Mouse (Mus musculus) neural tube, embryonic 13.5 days (tissue): Measurements from ENCODE around the gene Mipep. TPM values are rescaled to one million over a fixed set of nuclear protein-coding genes. Genes with fewer than 3 reads are reported as not detected.

Source experiments
- ATAC-seq: fragments of 200-750 bp; cut with Nextera tagmentation; 2 replicates; pipeline ENCODE4 v1.8.0; 2017; ENCODE audit warnings: low read depth, mild to moderate bottlenecking, moderate TSS enrichment, moderate library complexity
- H3K27ac ChIP-seq: fragments of 300-500 bp; sonication (generic); replicated peaks from 2 replicates; pipeline ENCODE4 v1.5.1; 2015; ENCODE audit warnings: moderate library complexity, mild to moderate bottlenecking, inconsistent platforms
- H3K27me3 ChIP-seq: fragments of 300-500 bp; sonication (generic); 2 replicates; pipeline ENCODE4 v1.6.1; 2015; ENCODE audit warnings: mild to moderate bottlenecking, inconsistent platforms
- H3K36me3 ChIP-seq: fragments of 300-500 bp; sonication (generic); 2 replicates; pipeline ENCODE4 v1.6.1; 2015; ENCODE audit warnings: mild to moderate bottlenecking, inconsistent platforms
- H3K4me1 ChIP-seq: fragments of 300-500 bp; sonication (generic); replicated peaks from 2 replicates; pipeline ENCODE4 v1.6.1; 2015; ENCODE audit warnings: inconsistent platforms
- H3K4me2 ChIP-seq: fragments of 300-500 bp; sonication (generic); 2 replicates; pipeline ENCODE4 v1.6.1; 2015; ENCODE audit warnings: inconsistent platforms, mild to moderate bottlenecking, moderate library complexity
- H3K4me3 ChIP-seq: fragments of 300-500 bp; sonication (generic); 2 replicates; pipeline ENCODE4 v1.5.1; 2015; ENCODE audit warnings: mild to moderate bottlenecking, inconsistent platforms
- H3K9ac ChIP-seq: fragments of 300-500 bp; sonication (generic); 2 replicates; pipeline ENCODE4 v1.6.1; 2015; ENCODE audit warnings: moderate library complexity, mild to moderate bottlenecking, inconsistent platforms
- H3K9me3 ChIP-seq: fragments of 300-500 bp; sonication (generic); 2 replicates; pipeline ENCODE4 v1.6.1; 2016; ENCODE audit warnings: inconsistent platforms
- WGBS: fragments of 180-500 bp; shearing (Covaris S2); methylation state at CpG from one replicate; pipeline ENCODE4 v1.1.7; 2015; 5-methylcytosine and 5-hydroxymethylcytosine counted together
- polyA plus RNA-seq: library from polyadenylated mRNA; unstranded; fragments of >200 nt; fragmentation: Nextera tagmentation; extraction: Ambion mirVana; gene quantifications from 2 replicates; pipeline ENCODE4 v1.2.1, GENCODE M21; 2015

The Mipep gene
- polyA plus RNA-seq, 1 experiment from 2014 or later, result 16.1 TPM

DNA sequence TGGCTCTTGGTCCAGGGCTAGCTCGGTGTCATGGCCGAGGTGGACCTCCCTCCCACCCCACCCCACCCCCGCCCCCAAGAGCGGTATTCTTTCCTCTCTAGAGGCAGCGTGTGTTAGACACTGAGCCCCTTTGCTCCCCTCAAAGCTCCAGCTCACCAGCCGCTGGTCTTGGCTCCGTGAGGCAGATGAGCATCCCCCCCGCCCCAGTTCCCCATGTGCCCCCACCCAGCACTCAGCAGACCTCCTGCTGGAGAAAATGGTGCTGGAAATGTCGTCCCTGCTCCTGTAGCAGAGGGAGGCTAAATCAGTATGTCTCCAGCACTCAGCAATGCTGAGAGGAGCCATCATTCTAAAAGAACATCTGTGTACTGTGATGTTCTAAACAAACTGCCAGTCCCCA is 40.7 kb upstream of the Mipep start:
- no peak overlapping the region for H3K4me3 ChIP-seq
- no peaks in the 10 kb centered on the region for H3K9me3 ChIP-seq
- H3K27me3 ChIP-seq, result no peaks in the 10 kb centered on the region
- H3K36me3 ChIP-seq, result peaks cover 19% of the 10 kb centered on the region; the same call in 1 of the 2 replicates
- peaks cover 39% of the 10 kb centered on the region for H3K4me1 ChIP-seq
- no peak overlapping the region for H3K9ac ChIP-seq
- no peak overlapping the region for H3K27ac ChIP-seq
- no peak overlapping the region for H3K4me2 ChIP-seq
- ATAC-seq, result no peak
- 75% methylated on average over 9 of the region's 9 CpGs for WGBS

DNA sequence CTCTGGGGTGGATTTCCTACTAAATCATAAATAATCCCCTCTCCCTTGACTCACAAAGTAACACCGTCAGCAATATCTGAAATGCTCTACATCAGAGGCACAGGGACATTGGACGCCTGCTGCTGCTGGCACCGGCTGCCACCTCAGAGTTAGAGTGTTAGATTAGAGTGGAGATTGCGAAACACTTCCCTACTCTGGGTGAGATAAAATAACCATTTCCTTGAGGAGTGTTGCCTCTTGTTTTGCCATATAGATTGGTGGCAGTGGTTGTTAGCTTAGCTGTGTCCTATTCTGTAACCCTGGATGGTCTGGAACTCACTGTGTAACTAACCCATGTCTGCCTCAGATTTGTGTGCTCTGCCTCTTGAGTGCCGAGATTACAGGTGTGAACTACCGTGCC is 39.2 kb upstream of the Mipep start:
- no peak for ATAC-seq
- no peak overlapping the region for H3K9ac ChIP-seq
- 78% methylated on average over 6 of the region's 6 CpGs for WGBS

DNA sequence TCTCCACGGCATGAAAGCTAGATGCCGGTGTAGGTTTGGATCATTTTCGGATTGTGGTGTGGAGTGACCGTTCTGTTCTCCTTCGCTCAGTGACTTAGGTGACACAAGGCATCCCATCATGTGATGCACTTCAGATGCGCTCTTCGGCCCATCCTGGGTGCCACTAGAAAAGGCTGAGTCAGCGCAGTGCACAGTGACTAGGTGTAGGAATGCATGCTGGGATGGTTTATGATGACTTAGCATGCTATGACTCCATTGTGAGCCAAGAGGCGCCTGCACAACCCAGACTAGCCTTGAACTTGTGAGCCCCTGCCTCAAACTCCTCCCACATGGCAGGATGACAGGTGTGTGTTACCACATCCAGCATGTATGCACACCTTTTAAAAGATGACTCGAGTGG is 38.2 kb upstream of the Mipep start:
- ATAC-seq, result no peak
- Histone ChIP-seq H3K36me3 (peaks cover 29% of the 10 kb centered on the region; the same call in 1 of the 2 replicates), H3K4me3 (no peak overlapping the region), H3K27ac (no peak overlapping the region), H3K4me2 (no peak overlapping the region), H3K4me1 (peaks cover 19% of the 10 kb centered on the region), H3K9me3 (no peaks in the 10 kb centered on the region), H3K9ac (no peak overlapping the region), H3K27me3 (no peaks in the 10 kb centered on the region)
- WGBS, result 97% methylated on average over 10 of the region's 10 CpGs

More for the DNA sequence above, 39.2 kb upstream of the Mipep start:
- Histone ChIP-seq H3K27ac (no peak overlapping the region), H3K27me3 (no peaks in the 10 kb centered on the region), H3K4me1 (peaks cover 29% of the 10 kb centered on the region), H3K4me3 (no peak overlapping the region), H3K36me3 (peaks cover 22% of the 10 kb centered on the region; the same call in 1 of the 2 replicates), H3K4me2 (no peak overlapping the region), H3K9me3 (no peaks in the 10 kb centered on the region)

DNA sequence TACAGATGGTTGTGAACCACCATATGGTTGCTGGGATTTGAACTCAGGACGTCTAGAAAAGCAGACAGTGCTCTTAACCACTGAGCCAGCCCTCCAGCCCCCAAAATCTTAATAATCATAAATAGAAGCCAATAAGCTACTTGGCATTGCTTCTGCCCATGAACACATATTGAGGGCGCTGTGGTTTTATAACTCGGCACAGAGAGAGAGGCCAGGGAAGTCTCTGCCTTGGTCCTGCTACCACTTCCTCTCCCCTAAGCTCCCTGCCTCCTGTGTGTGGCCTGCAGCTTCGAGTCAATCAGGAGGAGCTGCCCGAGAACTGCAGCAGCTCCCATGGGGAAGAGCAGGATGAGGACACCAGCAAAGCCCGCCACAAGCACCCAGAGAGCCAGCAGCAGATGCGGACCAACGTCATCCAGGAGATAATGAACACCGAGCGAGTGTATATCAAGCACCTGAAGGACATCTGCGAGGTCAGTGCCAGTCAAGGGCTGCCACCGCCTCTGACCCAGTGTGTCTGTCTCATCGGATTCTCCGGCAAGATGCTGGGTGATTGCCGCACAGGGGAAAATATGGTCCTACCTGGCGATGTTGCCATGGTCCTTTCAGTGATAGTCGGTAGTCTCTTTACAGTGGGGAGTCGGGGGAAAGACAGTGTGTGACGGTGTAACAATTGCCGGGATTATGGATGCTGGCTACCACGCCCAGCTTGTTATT is 37.1 kb upstream of the Mipep start:
- H3K4me3 ChIP-seq, result no peak overlapping the region
- no peak overlapping the region for H3K4me2 ChIP-seq
- H3K9ac ChIP-seq, result no peak overlapping the region
- H3K4me1 ChIP-seq, result peaks cover 8% of the 10 kb centered on the region
- H3K36me3 ChIP-seq, result peaks cover 36% of the 10 kb centered on the region
- no peaks in the 10 kb centered on the region for H3K9me3 ChIP-seq
- no peaks in the 10 kb centered on the region for H3K27me3 ChIP-seq
- WGBS, result 90% methylated on average over 21 of the region's 21 CpGs
- H3K27ac ChIP-seq, result no peak overlapping the region
- ATAC-seq, result no peak

DNA sequence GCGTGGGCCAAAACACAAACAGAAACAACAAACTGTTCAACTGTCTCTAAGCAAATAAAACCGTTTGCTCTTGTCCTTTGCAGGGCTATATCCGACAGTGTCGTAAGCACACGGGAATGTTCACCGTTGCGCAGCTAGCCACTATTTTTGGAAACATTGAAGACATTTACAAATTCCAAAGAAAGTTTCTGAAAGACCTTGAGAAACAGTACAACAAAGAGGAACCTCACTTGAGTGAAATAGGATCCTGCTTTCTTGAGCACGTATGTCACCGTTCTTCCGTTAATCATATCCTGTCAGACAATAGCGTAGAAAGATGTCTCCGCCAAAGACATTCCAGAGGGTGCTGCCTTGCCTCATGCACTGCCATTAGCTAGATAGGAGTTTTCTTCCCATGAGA is 34.5 kb upstream of the Mipep start:
- Histone ChIP-seq H3K9ac (no peak overlapping the region), H3K27ac (no peak overlapping the region), H3K4me2 (no peak overlapping the region), H3K27me3 (no peaks in the 10 kb centered on the region), H3K36me3 (peaks cover 45% of the 10 kb centered on the region), H3K4me3 (no peak overlapping the region), H3K9me3 (no peaks in the 10 kb centered on the region), H3K4me1 (peaks cover 6% of the 10 kb centered on the region; the same call in 1 of the 2 replicates)
- no peak for ATAC-seq
- WGBS, result 88% methylated on average over 12 of the region's 12 CpGs

DNA sequence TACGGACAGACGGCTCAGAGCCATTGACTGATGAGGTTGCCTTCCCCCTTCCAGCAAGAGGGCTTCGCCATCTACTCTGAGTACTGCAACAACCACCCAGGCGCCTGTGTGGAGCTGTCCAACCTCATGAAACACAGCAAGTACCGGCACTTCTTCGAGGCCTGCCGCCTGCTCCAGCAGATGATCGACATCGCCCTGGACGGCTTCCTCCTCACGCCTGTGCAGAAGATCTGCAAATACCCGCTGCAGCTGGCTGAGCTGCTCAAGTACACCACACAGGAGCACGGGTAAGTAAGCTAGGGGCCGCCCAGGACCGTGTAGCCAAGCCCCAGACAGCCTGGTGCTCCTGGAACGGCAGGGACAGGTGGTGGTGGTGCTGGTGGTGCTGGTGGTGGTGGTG is 32.8 kb upstream of the Mipep start:
- no peaks in the 10 kb centered on the region for H3K27me3 ChIP-seq
- H3K9ac ChIP-seq, result no peak overlapping the region
- H3K4me1 ChIP-seq, result peaks cover 6% of the 10 kb centered on the region; the same call in 1 of the 2 replicates
- H3K27ac ChIP-seq, result no peak overlapping the region
- H3K4me2 ChIP-seq, result no peak overlapping the region
- WGBS, result 97% methylated on average over 16 of the region's 16 CpGs
- no peak for ATAC-seq
- H3K9me3 ChIP-seq, result no peaks in the 10 kb centered on the region
- H3K36me3 ChIP-seq, result peaks cover 56% of the 10 kb centered on the region
- no peak overlapping the region for H3K4me3 ChIP-seq

DNA sequence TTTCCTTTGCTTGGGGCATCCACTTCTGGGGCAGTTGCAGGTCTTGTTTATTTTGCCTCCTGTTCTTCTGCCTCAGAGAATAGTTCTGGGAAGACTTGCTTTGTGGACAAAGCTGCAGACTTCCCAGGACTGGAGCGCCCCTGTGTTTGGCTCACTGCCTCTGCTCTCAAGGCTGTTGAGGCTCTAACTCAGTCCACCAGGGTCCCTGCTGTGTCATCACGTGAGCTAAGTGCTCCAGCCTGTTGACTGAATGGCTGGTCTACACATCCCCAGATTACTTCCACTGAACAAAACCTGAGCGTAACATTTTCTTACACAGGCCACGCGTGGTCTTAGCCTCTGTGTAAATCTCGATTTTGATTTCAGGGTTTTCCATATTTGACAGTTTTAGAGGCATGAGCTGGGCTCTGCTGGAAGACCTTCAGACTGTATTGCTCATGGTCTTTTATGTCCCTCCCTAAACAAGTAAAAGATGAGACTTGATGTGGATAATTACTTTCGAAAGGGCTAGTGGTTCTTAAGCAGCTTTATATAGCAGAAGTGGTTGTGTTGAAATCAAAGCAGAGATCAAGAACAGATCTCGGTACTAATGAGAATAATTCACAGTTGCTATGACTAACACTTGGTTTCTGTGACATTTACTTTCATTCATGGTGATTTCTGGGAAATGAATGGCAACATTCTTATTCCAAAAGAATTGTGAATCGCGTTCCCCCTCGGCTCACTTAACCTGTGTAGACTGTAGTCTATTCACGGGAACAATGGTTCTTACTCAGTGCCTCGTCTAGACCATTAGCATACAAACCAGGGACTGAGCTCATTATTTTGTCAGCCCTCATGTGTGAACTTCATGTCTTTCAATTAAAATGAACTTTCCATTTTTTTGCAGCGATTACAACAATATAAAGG is 31.2 kb upstream of the Mipep start:
- no peaks in the 10 kb centered on the region for H3K27me3 ChIP-seq
- H3K4me2 ChIP-seq, result no peak overlapping the region
- H3K9me3 ChIP-seq, result no peaks in the 10 kb centered on the region
- H3K9ac ChIP-seq, result no peak overlapping the region
- 0 out of 2 replicates have a peak, but pooled peaks have one; percentile 50 for ATAC-seq
- H3K27ac ChIP-seq, result 0 out of 2 replicates have a peak overlapping the region, but pooled peaks have one; percentile 10
- peaks cover 56% of the 10 kb centered on the region for H3K36me3 ChIP-seq
- WGBS, result 48% methylated on average over 14 of the region's 14 CpGs
- H3K4me1 ChIP-seq, result peaks cover 6% of the 10 kb centered on the region; the same call in 1 of the 2 replicates
- no peak overlapping the region for H3K4me3 ChIP-seq

DNA sequence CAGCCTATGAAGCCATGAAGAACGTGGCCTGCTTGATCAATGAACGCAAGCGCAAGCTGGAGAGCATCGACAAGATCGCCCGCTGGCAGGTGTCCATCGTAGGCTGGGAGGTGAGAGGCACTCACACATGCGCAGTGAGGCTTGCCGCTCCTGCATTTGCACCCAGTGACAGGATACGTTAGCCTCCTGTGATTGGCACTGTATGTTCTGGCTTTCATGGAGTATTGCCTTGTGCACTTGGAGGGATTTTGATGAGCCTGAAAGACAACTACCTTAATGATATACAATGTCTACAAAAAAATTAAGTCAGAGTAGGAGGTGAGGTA is 30.6 kb upstream of the Mipep start:
- Histone ChIP-seq H3K9me3 (no peaks in the 10 kb centered on the region), H3K36me3 (peaks cover 58% of the 10 kb centered on the region), H3K27me3 (no peaks in the 10 kb centered on the region), H3K9ac (no peak overlapping the region), H3K27ac (no peak overlapping the region), H3K4me1 (peaks cover 6% of the 10 kb centered on the region; the same call in 1 of the 2 replicates), H3K4me3 (no peak overlapping the region), H3K4me2 (no peak overlapping the region)
- WGBS, result 84% methylated on average over 10 of the region's 10 CpGs
- ATAC-seq, result no peak

DNA sequence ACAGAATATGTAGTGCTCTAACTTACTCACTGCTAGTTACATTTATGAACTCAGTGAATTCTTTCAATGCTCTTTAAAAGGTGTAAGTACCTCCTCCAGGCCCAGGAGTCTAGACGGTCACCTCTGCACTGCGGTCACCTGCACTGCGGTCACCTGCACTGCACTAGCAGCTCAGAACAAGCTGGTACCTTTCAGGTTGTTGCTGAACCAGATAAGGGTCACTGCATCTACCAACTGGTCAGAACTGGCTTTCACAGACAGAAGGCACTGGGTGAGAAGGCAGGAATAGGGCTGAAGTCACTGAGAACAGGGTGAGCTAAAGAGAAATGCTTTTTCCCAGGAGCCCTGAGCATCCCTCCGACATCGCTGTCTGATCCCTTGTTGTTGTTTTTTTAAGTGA is 29.7 kb upstream of the Mipep start:
- Histone ChIP-seq H3K4me3 (no peak overlapping the region), H3K9ac (no peak overlapping the region), H3K4me2 (no peak overlapping the region), H3K9me3 (no peaks in the 10 kb centered on the region), H3K27me3 (no peaks in the 10 kb centered on the region), H3K4me1 (peaks cover 6% of the 10 kb centered on the region; the same call in 1 of the 2 replicates), H3K27ac (no peak overlapping the region), H3K36me3 (peaks cover 64% of the 10 kb centered on the region)
- 95% methylated on average over 5 of the region's 5 CpGs for WGBS
- no peak for ATAC-seq

DNA sequence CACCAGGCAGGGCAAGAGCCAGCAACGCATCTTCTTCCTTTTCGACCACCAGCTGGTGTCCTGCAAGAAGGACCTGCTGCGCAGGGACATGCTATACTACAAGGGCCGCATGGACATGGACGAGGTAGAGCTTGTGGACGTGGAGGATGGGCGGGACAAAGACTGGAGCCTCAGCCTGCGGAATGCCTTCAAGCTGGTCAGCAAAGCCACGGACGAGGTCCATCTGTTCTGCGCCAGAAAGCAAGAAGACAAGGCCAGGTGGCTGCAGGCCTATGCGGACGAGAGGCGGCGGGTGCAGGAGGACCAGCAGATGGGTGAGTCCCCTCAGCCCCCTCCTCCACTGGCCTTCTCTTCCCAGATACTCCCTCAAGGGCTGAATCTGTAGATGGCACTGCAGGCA is 28.1 kb upstream of the Mipep start:
- no peak overlapping the region for H3K27ac ChIP-seq
- WGBS, result 92% methylated on average over 15 of the region's 15 CpGs
- no peak overlapping the region for H3K4me2 ChIP-seq
- no peak for ATAC-seq
- no peak overlapping the region for H3K4me3 ChIP-seq
- H3K4me1 ChIP-seq, result peaks cover 6% of the 10 kb centered on the region; the same call in 1 of the 2 replicates
- H3K27me3 ChIP-seq, result no peaks in the 10 kb centered on the region
- H3K9me3 ChIP-seq, result no peaks in the 10 kb centered on the region
- peaks cover 66% of the 10 kb centered on the region for H3K36me3 ChIP-seq
- H3K9ac ChIP-seq, result no peak overlapping the region

DNA sequence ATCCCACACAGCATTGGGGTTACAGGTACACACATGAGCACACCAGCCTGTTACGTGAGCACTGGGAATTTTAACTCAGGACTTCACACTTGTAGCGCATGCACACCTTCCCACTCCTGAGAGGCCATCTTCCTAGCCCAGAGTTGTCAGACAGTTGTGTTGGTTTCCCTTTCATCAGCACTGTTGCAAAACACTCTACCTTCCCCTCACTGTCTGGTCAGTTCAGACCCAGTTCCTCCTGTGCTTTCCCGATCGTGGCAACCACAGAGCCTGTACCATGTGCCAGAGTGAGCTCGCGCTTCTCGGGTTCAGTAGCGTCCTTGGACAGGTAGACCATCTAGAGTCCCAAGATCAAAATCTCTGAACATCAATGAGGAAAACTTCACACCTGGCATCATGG is 27.1 kb upstream of the Mipep start:
- no peak overlapping the region for H3K9ac ChIP-seq
- H3K4me2 ChIP-seq, result no peak overlapping the region
- WGBS, result 96% methylated on average over 8 of the region's 8 CpGs
- no peaks in the 10 kb centered on the region for H3K27me3 ChIP-seq
- no peaks in the 10 kb centered on the region for H3K9me3 ChIP-seq
- H3K4me3 ChIP-seq, result no peak overlapping the region
- peaks cover 65% of the 10 kb centered on the region for H3K36me3 ChIP-seq
- H3K27ac ChIP-seq, result no peak overlapping the region
- ATAC-seq, result no peak
- peaks cover 6% of the 10 kb centered on the region; the same call in 1 of the 2 replicates for H3K4me1 ChIP-seq

DNA sequence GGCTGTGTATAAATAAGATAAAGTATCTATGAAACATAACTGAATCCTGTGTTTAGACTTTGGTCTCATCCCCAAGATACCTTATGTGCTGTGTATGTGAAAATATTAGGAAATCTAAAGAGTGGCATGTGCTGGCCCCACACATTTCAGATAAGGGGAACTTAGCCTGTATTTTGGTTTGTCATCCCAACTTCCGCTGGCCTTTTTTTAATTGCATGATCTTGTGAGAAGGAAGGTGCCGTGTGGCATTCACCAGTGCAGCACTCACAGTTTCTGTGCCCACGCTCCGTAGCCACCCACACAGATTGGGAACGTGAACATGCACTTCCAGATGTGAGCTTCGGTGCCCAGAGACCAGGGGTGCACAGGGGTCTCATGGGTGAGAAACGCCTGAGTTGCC is 26.7 kb upstream of the Mipep start:
- H3K9ac ChIP-seq, result no peak overlapping the region
- peaks cover 65% of the 10 kb centered on the region for H3K36me3 ChIP-seq
- no peaks in the 10 kb centered on the region for H3K9me3 ChIP-seq
- no peak overlapping the region for H3K4me3 ChIP-seq
- H3K27me3 ChIP-seq, result no peaks in the 10 kb centered on the region
- H3K27ac ChIP-seq, result no peak overlapping the region
- H3K4me1 ChIP-seq, result peaks cover 5% of the 10 kb centered on the region; the same call in 1 of the 2 replicates
- no peak overlapping the region for H3K4me2 ChIP-seq
- WGBS, result 96% methylated on average over 7 of the region's 7 CpGs
- ATAC-seq, result no peak
